Mouse (Mus musculus) hindbrain, postnatal 0 days (tissue): ENCODE measurements around the gene Kctd3. TPM values are rescaled to one million over a fixed set of nuclear protein-coding genes. Genes with fewer than 3 reads are reported as not detected.
"Not testable (repeated sequence)": the region's sequence is repeated elsewhere in the genome, so short reads cannot be mapped to it uniquely, and the experiment has no call there.

ENCODE experiments used
- ATAC-seq: fragments of 200-750 bp; cut with Nextera tagmentation; 2 replicates; pipeline ENCODE4 v1.8.0; 2017; ENCODE audit warnings: mild to moderate bottlenecking, moderate TSS enrichment, moderate library complexity
- DNase-seq: peaks from one replicate; pipeline ENCODE4 v3.0.0-alpha.2; 2015; ENCODE audit warnings: low spot score
- H3K27ac ChIP-seq: fragments of 300-500 bp; sonication (generic); 2 replicates; pipeline ENCODE4 v1.5.1; 2014; ENCODE audit warnings: mild to moderate bottlenecking
- H3K27me3 ChIP-seq: fragments of 300-500 bp; sonication (generic); 2 replicates; pipeline ENCODE4 v1.6.1; 2014; ENCODE audit warnings: low read length, mixed read lengths; ENCODE audit not compliant: insufficient read depth
- H3K36me3 ChIP-seq: fragments of 300-500 bp; sonication (generic); 2 replicates; pipeline ENCODE4 v1.6.1; 2014; ENCODE audit warnings: low read length, mixed read lengths; ENCODE audit not compliant: insufficient read depth
- H3K4me1 ChIP-seq: fragments of 300-500 bp; sonication (generic); 2 replicates; pipeline ENCODE4 v1.6.1; 2014; ENCODE audit warnings: antibody characterized with exemption, low read length, mixed read lengths; ENCODE audit not compliant: insufficient read depth
- H3K4me2 ChIP-seq: fragments of 300-500 bp; sonication (generic); 2 replicates; pipeline ENCODE4 v1.6.1; 2014; ENCODE audit warnings: low read depth, mild to moderate bottlenecking, low read length, moderate library complexity, mixed read lengths
- H3K4me3 ChIP-seq: fragments of 300-500 bp; sonication (generic); 2 replicates; pipeline ENCODE4 v1.5.1; 2014; ENCODE audit warnings: low read length
- H3K9ac ChIP-seq: fragments of 300-500 bp; sonication (generic); replicated peaks from 2 replicates; pipeline ENCODE4 v1.6.1; 2014; ENCODE audit warnings: mild to moderate bottlenecking, low read length, moderate library complexity, mixed read lengths
- H3K9me3 ChIP-seq: fragments of 300-500 bp; sonication (generic); 2 replicates; pipeline ENCODE4 v1.6.1; 2016; ENCODE audit warnings: low read length, mixed read lengths
- CTCF ChIP-seq: IDR thresholded peaks from 2 replicates; pipeline ENCODE4 v1.5.1; 2016; ENCODE audit warnings: antibody characterized with exemption, control low read depth, low read depth
- WGBS: fragments of 180-500 bp; shearing (Covaris S2); extraction: QIAGEN DNeasy Blood & Tissue Kit; methylation state at CpG from one replicate; pipeline ENCODE4 v1.1.7; 2014; 5-methylcytosine and 5-hydroxymethylcytosine counted together
- polyA plus RNA-seq: library from polyadenylated mRNA; unstranded; fragments of >200 nt; fragmentation: Nextera tagmentation; extraction: Ambion mirVana; gene quantifications from 2 replicates; pipeline ENCODE4 v1.2.1, GENCODE M21; 2015
- total RNA-seq: library from RNA; depleted of rRNA; stranded (reverse); fragments of >200 nt; gene quantifications from 2 replicates; pipeline ENCODE4 v1.2.3, GENCODE M21; 2014

Gene Kctd3
- total and polyA plus RNA-seq, 2 experiments from 2014 or later, result 45.4 to 73.8 TPM

DNA sequence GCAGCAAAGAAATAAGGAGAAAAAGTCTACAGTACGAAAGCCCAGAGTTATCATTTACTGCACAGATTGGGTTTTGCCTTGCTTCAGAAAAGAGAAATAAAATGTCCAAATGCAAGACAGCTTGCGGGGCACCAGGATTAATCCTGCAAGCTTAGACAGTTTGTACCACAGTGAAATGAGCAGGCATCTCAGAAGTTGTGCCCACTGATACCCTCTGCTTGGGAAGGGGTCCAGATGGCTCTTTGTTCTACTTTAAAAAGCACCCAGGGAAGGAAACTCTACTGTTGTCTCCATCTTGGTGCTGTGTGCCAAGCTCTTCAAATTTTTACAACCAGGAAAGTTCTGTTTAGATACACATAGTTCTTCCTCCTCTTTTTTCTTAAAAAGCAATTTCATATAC lies 40.7 kb upstream of the Kctd3 start:
- Histone ChIP-seq H3K9ac (no peak overlapping the region), H3K4me3 (no peak overlapping the region), H3K4me2 (no peak overlapping the region), H3K27me3 (no peaks in the 10 kb centered on the region), H3K9me3 (no peaks in the 10 kb centered on the region), H3K4me1 (no peaks in the 10 kb centered on the region), H3K36me3 (no peaks in the 10 kb centered on the region), H3K27ac (no peak overlapping the region)
- ATAC-seq (no peak), DNase-seq (no peak)
- no peak for TF ChIP-seq CTCF
- WGBS, result 78% methylated on average over 2 of the region's 2 CpGs

DNA sequence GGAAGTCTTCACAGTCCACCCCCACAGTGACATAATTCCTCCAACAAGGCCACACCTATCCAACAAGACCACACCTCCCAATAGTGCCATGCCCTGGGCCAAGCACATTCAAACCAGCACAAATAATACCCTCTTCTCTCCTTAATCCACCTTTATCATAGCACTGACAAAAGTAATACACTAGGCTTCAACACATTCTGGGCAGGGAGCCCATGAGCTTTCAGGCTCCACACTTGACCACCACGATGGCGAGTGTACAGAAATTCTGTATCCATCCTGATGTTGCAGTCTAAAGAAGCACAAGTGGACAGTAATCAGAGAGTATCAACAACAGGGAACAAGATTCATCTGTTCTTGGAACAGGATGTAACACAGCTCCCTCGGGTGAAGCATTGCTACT lies 40.3 kb upstream of the Kctd3 start:
- Histone ChIP-seq H3K4me2 (no peak overlapping the region), H3K9ac (no peak overlapping the region), H3K27me3 (no peaks in the 10 kb centered on the region), H3K27ac (no peak overlapping the region), H3K36me3 (no peaks in the 10 kb centered on the region), H3K4me3 (no peak overlapping the region), H3K9me3 (no peaks in the 10 kb centered on the region), H3K4me1 (no peaks in the 10 kb centered on the region)
- DNase-seq (no peak), ATAC-seq (no peak)
- WGBS, result 57% methylated on average over 3 of the region's 3 CpGs
- no peak for TF ChIP-seq CTCF

DNA sequence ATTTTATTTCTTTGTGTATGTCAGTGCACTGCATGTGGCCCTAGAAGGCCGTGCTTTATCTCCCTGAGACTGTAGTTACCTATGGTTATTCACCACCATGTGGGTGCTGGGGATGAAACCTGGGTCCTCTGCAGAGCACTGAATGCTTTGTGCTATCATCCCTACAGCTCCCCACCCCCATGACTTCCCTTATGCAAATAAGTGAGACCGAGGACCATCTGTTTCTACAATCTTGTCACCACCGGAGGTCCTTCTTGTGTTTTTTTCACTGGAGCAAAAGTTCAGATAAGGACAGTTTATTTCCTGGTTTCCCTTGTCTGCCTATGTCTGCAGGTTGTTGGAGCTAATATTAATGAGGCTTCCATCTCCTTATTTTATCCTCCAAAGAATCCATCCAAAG lies 39.2 kb upstream of the Kctd3 start:
- H3K36me3 ChIP-seq, result no peaks in the 10 kb centered on the region
- no peaks in the 10 kb centered on the region for H3K9me3 ChIP-seq
- H3K9ac ChIP-seq, result no peak overlapping the region
- DNase-seq (no peak), ATAC-seq (no peak)
- no peak overlapping the region for H3K27ac ChIP-seq
- 61% methylated on average over 3 of the region's 3 CpGs for WGBS
- H3K4me3 ChIP-seq, result no peak overlapping the region
- TF ChIP-seq CTCF, result no peak
- H3K27me3 ChIP-seq, result no peaks in the 10 kb centered on the region
- no peaks in the 10 kb centered on the region for H3K4me1 ChIP-seq
- no peak overlapping the region for H3K4me2 ChIP-seq

DNA sequence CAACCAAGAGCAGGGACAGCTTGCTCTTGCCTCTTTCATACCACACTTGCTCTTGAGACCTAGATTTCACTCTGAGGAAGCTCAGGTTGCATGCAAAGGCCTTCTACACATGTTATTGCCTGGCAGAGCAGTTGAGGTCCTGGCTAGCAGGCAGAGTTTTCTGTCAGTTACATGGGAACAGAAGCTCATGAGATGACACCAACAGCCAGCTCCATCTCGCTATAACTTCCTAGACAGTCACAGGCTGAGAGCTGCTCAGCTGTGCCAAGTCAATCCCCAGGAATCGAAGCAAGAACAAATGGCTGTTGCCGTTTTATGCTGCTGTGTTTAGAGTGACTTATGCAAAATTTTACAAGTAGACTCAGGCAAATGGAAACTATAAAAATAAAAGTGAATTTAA lies 38.7 kb upstream of the Kctd3 start:
- WGBS, result 54% methylated on average over 3 of the region's 3 CpGs
- Histone ChIP-seq H3K9ac (no peak overlapping the region), H3K36me3 (no peaks in the 10 kb centered on the region), H3K4me1 (no peaks in the 10 kb centered on the region), H3K27me3 (no peaks in the 10 kb centered on the region), H3K9me3 (no peaks in the 10 kb centered on the region), H3K27ac (no peak overlapping the region), H3K4me2 (no peak overlapping the region), H3K4me3 (no peak overlapping the region)
- no peak for TF ChIP-seq CTCF
- no peak for ATAC-seq
- no peak for DNase-seq

DNA sequence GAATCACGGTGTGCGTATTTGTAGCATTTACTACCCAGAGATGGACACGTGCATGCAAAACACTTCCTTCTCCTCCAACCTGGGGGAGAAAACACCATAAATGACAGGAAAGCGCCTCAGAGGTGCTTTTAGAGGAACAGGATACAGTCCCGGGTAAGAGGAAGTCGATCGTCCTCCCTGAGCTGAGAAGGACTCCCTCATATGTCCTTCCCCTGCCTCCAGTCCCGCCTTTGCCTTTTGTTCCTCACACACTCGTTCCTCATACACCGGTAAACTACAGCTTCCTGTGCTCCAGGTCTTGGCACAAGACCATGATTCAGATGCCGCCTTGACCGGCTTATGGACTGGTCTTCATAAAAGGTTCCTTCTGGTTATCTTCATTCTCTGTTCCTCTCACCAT lies 33.6 kb upstream of the Kctd3 start:
- Histone ChIP-seq H3K27ac (no peak overlapping the region), H3K27me3 (no peaks in the 10 kb centered on the region), H3K4me3 (no peak overlapping the region), H3K9me3 (no peaks in the 10 kb centered on the region), H3K9ac (no peak overlapping the region), H3K36me3 (no peaks in the 10 kb centered on the region), H3K4me1 (no peaks in the 10 kb centered on the region), H3K4me2 (no peak overlapping the region)
- WGBS, result 89% methylated on average over 12 of the region's 12 CpGs
- no peak for ATAC-seq
- DNase-seq, result no peak
- TF ChIP-seq CTCF, result no peak

DNA sequence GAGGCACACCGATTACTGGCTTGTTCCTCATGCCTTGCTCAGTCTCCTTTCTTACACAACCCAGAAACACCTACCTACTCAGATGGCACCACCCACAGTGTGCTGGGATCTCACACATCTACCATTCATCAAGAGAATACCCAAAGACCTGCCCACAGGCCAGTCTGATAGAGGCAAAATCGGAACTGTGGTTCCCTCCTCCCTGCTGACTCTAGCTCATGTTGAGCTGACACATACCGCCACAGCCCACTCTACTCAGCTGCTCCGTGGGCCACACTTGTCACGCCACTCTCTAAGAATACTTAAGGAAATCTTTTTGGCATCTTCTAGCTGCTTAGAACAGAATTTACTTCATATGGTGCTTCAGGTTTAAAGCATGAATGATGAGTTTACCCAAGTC lies 31.7 kb upstream of the Kctd3 start:
- no peaks in the 10 kb centered on the region for H3K9me3 ChIP-seq
- DNase-seq, result no peak
- H3K36me3 ChIP-seq, result no peaks in the 10 kb centered on the region
- no peak overlapping the region for H3K4me3 ChIP-seq
- WGBS, result 94% methylated on average over 5 of the region's 5 CpGs
- no peaks in the 10 kb centered on the region for H3K4me1 ChIP-seq
- no peaks in the 10 kb centered on the region for H3K27me3 ChIP-seq
- H3K4me2 ChIP-seq, result no peak overlapping the region
- no peak overlapping the region for H3K27ac ChIP-seq
- no peak for TF ChIP-seq CTCF
- no peak overlapping the region for H3K9ac ChIP-seq
- no peak for ATAC-seq

DNA sequence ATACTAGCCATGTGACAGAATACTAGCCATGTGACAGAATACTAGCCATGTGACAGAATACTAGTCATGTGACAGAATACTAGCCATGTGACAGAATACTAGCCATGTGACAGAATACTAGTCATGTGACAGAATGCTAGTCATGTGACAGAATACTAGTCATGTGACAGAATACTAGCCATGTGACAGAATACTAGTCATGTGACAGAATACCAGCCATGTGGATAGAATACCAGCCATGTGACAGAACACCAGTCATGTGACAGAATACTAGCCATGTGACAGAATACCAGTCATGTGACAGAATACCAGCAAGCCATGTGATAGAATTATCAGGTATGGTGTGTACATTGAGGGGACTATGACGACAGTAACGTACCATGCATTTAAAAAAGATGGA lies 25.2 kb upstream of the Kctd3 start:
- not testable (repeated sequence) for H3K9ac ChIP-seq, ATAC-seq, H3K27me3 ChIP-seq, H3K4me1 ChIP-seq, H3K4me3 ChIP-seq, H3K9me3 ChIP-seq, H3K4me2 ChIP-seq, DNase-seq, H3K27ac ChIP-seq, H3K36me3 ChIP-seq
- WGBS, result 87% methylated on average over 2 of the region's 2 CpGs
